8 mouse cellular contexts compared by ENCODE assay signal in genomic region chr19:40659651-40660478, GRCm38 (mm10). TPM values are rescaled to one million over a fixed set of nuclear protein-coding genes. Genes with fewer than 3 reads are reported as not detected.
DNase-seq lines count a peak whose midpoint lies in the region; ATAC-seq and TF ChIP-seq lines count a peak whose summit lies in the region.

No protein-coding gene starts in this region.

- H3K9me3 ChIP-seq in intestine, embryonic 15.5 days = no peaks in the 10 kb centered on the region
- H3K9me3 ChIP-seq in lung, embryonic 15.5 days = no peaks in the 10 kb centered on the region

- no peak for TF ChIP-seq POLR2A in bone marrow macrophage, adult 2 months (IDR thresholded peaks at IDR 0.05; ENCODE audit: borderline replicate concordance, low read depth, low read length)
- no peak for TF ChIP-seq POLR2A in olfactory bulb, adult 2 months (IDR thresholded peaks at IDR 0.05; ENCODE audit: insufficient read depth, low read depth, low read length)

- peak overlapping the region; percentile 62 for H3K4me2 ChIP-seq in intestine, embryonic 15.5 days (replicated peaks)
- peak overlapping the region; percentile 60 for H3K4me2 ChIP-seq in lung, embryonic 15.5 days

- no peak for TF ChIP-seq CTCF in bone marrow macrophage, adult 2 months (IDR thresholded peaks at IDR 0.05; ENCODE audit: low read depth, low read length)
- TF ChIP-seq CTCF in olfactory bulb, adult 2 months (IDR thresholded peaks at IDR 0.05; ENCODE audit: insufficient read depth, low read depth, low read length) = no peak

- WGBS in intestine, embryonic 15.5 days = 6% methylated on average over 16 of the region's 16 CpGs
- under 1% methylated on average over 16 of the region's 16 CpGs for WGBS in lung, embryonic 15.5 days
- WGBS in olfactory bulb, adult 2 months = 8% methylated on average over 16 of the region's 16 CpGs

- no peaks in the 10 kb centered on the region for H3K36me3 ChIP-seq in intestine, embryonic 15.5 days
- H3K36me3 ChIP-seq in lung, embryonic 15.5 days = no peaks in the 10 kb centered on the region

- H3K9ac ChIP-seq in intestine, embryonic 15.5 days = peak overlapping the region; percentile 24
- peak overlapping the region; percentile 31 for H3K9ac ChIP-seq in lung, embryonic 15.5 days

- intact Hi-C loops in left cerebral cortex, postnatal 10 days (cut with DNase I) = no loop called here
- intact Hi-C loops in left cerebral cortex, postnatal 36 days (cut with DNase I) = no loop called here

- peak overlapping the region; percentile 86 for H3K27ac ChIP-seq in bone marrow macrophage, adult 2 months (ENCODE audit: insufficient read depth, low read depth, low read length)
- H3K27ac ChIP-seq in intestine, embryonic 15.5 days = peak overlapping the region; percentile 37; the same call in 1 of the 2 replicates
- peak overlapping the region; percentile 70 for H3K27ac ChIP-seq in lung, embryonic 15.5 days
- H3K27ac ChIP-seq in olfactory bulb, adult 2 months (ENCODE audit: insufficient read depth, low read depth, low read length) = peak overlapping the region; percentile 19

- peak overlapping the region; percentile 79 for H3K4me3 ChIP-seq in bone marrow macrophage, adult 2 months (ENCODE audit: insufficient read depth, low read length)
- peak overlapping the region; percentile 27 for H3K4me3 ChIP-seq in intestine, embryonic 15.5 days (replicated peaks)
- peak overlapping the region; percentile 34 for H3K4me3 ChIP-seq in lung, embryonic 15.5 days
- peak overlapping the region; percentile 40 for H3K4me3 ChIP-seq in olfactory bulb, adult 2 months (ENCODE audit: insufficient read depth, low read depth, low read length)

- peak; percentile 19 to 29 for DNase-seq in left cerebral cortex, postnatal 10 days (ENCODE audit: extremely low spot score in 1 of 2, low spot score in 2 of 2)
- DNase-seq in left cerebral cortex, postnatal 36 days (ENCODE audit: low spot score in 2 of 2) = no peak
- peak; percentile 97 for DNase-seq in heart, adult 11 months
- DNase-seq in cerebellum, adult 8-10 months = no peak

- peaks cover 35% of the 10 kb centered on the region for H3K4me1 ChIP-seq in bone marrow macrophage, adult 2 months (ENCODE audit: control insufficient read depth, insufficient read depth, low read length)
- H3K4me1 ChIP-seq in intestine, embryonic 15.5 days (replicated peaks) = peaks cover 12% of the 10 kb centered on the region; the same call in 1 of the 2 replicates
- H3K4me1 ChIP-seq in lung, embryonic 15.5 days = peaks cover 33% of the 10 kb centered on the region
- H3K4me1 ChIP-seq in olfactory bulb, adult 2 months (ENCODE audit: control insufficient read depth, insufficient read depth, low read length) = peaks cover 8% of the 10 kb centered on the region

- no peaks in the 10 kb centered on the region for H3K27me3 ChIP-seq in intestine, embryonic 15.5 days (replicated peaks)
- no peaks in the 10 kb centered on the region; the same call in 1 of the 2 replicates for H3K27me3 ChIP-seq in lung, embryonic 15.5 days

- no peak for ATAC-seq in intestine, embryonic 15.5 days
- no peak for ATAC-seq in lung, embryonic 15.5 days (ENCODE audit: borderline replicate concordance, extremely low read depth, low FRiP score, low TSS enrichment)

RNA-seq across cellular contexts. Expression of gene Entpd1, which starts 47.7 kb away (rescaled TPM):
- 10 to 100 TPM; 18.7 to 20.2 TPM for total RNA-seq in left cerebral cortex, postnatal 10 days (2021)
- 10 to 100 TPM; 12.5 to 16.9 TPM for total RNA-seq in left cerebral cortex, postnatal 36 days (2021)
- polyA plus RNA-seq in bone marrow macrophage, adult 2 months (2012; ENCODE audit: insufficient read depth, insufficient read length, missing spikeins) = 189 and 194 TPM in 2 replicates
- polyA plus RNA-seq in intestine, embryonic 15.5 days (2015; fragmentation: Nextera tagmentation; extraction: Ambion mirVana) = 7.0 and 7.8 TPM in 2 replicates
- polyA plus RNA-seq in lung, embryonic 15.5 days (2015; fragmentation: Nextera tagmentation; extraction: Ambion mirVana) = 13.5 and 16.1 TPM in 2 replicates
- polyA plus RNA-seq in olfactory bulb, adult 2 months (2012; ENCODE audit: insufficient read depth, insufficient read length, low replicate concordance, missing spikeins) = not detected in 2 replicates

RNA-seq across cellular contexts. Expression of gene Tctn3, which starts 47.8 kb away (rescaled TPM):
- total RNA-seq in left cerebral cortex, postnatal 10 days (2021) = 10 to 100 TPM; 25.9 to 28.5 TPM
- 10 to 100 TPM; 17.2 to 25.0 TPM for total RNA-seq in left cerebral cortex, postnatal 36 days (2021)
- 12.6 and 13.9 TPM in 2 replicates for polyA plus RNA-seq in bone marrow macrophage, adult 2 months (2012; ENCODE audit: insufficient read depth, insufficient read length, missing spikeins)
- polyA plus RNA-seq in intestine, embryonic 15.5 days (2015; fragmentation: Nextera tagmentation; extraction: Ambion mirVana) = 9.8 and 10.5 TPM in 2 replicates
- 10.8 and 11.8 TPM in 2 replicates for polyA plus RNA-seq in lung, embryonic 15.5 days (2015; fragmentation: Nextera tagmentation; extraction: Ambion mirVana)
- polyA plus RNA-seq in olfactory bulb, adult 2 months (2012; ENCODE audit: insufficient read depth, insufficient read length, low replicate concordance, missing spikeins) = not detected in 2 replicates

Comparison
In these comparisons a context has a peak if more than half of its experiments do, and no peak if none do; other contexts are left out.
1. DNase-seq: peak in left cerebral cortex, postnatal 10 days (2 of 2) and heart, adult 11 months (single experiment); none in left cerebral cortex, postnatal 36 days (0 of 2) and cerebellum, adult 8-10 months (single experiment).
2. H3K27ac ChIP-seq: peak in every context shown above with its lines; median percentile 86 in bone marrow macrophage, adult 2 months; 70 in lung, embryonic 15.5 days; 37 in intestine, embryonic 15.5 days; 19 in olfactory bulb, adult 2 months.
3. H3K4me3 ChIP-seq: peak in every context shown above with its lines; median percentile 79 in bone marrow macrophage, adult 2 months; 40 in olfactory bulb, adult 2 months; 34 in lung, embryonic 15.5 days; 27 in intestine, embryonic 15.5 days.
4. RNA of gene Tctn3, which starts 47.8 kb away (polyA plus RNA-seq): 12.6 to 13.9 TPM in bone marrow macrophage, adult 2 months, 10.8 to 11.8 TPM in lung, embryonic 15.5 days and 9.8 to 10.5 TPM in intestine, embryonic 15.5 days; not detected in olfactory bulb, adult 2 months; every median in the first group is over 10 times any median in the second.